Mouse (Mus musculus) ES-Bruce4 (cell line): ENCODE results near the gene Rdx.

Experiments used
- CTCF ChIP-seq: IDR thresholded peaks from one replicate; pipeline ENCODE4 v1.8.1; 2011; ENCODE audit warnings: low read depth, low read length
- POLR2A ChIP-seq: IDR thresholded peaks from one replicate; pipeline ENCODE4 v1.8.1; 2011; ENCODE audit warnings: low read length; ENCODE audit not compliant: insufficient read depth

DNA sequence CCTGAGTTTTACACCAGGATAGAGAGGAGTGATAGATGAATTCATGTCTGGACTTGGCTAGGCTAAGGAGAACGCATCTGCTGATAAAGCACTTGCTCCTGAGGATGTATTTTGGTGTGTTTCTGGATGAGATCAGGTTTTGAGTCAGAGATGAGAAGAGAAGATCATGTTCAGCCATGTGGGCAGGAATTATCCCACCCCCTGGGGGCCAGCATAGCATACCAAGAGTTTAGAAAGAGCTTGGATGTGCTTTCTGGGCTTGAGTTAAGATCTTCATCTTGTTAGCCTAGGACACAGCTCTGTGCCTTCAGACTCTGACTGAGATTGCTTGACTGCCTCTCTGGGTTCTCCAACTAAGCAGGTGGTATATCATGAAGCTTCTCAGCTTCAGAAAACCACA, 38.5 kb upstream of the Rdx start:
- TF ChIP-seq CTCF (no peak), POLR2A (no peak)
